In genomic region chr19:40588847-40589529, GRCm38 (mm10) we compare ENCODE assay signal across 8 mouse cellular contexts. TPM values are rescaled to one million over a fixed set of nuclear protein-coding genes. Genes with fewer than 3 reads are reported as not detected.
DNase-seq lines count a peak whose midpoint lies in the region; ATAC-seq and TF ChIP-seq lines count a peak whose summit lies in the region.

No protein-coding gene starts in this region.

- peak; percentile 78 for DNase-seq in 3134 (ENCODE audit: extremely low read depth, insufficient read length, low spot score)
- DNase-seq in adrenal gland, postnatal 36 days = peak; percentile 90 to 93
- DNase-seq in heart, adult 2 months = peak; percentile 89 to 90
- peak; percentile 76 to 91 for DNase-seq in kidney, adult 8-10 months
- peak; percentile 88 to 96 for DNase-seq in spleen, postnatal 10 days (ENCODE audit: low spot score in 2 of 2)

- TF ChIP-seq EP300 in heart, adult 2 months (IDR thresholded peaks at IDR 0.05; ENCODE audit: insufficient read depth, low read depth, low read length) = no peak

- H3K4me3 ChIP-seq in embryonic facial prominence, embryonic 13.5 days = peak overlapping the region; percentile 81
- peak overlapping the region; percentile 69 for H3K4me3 ChIP-seq in heart, adult 2 months
- peak overlapping the region; percentile 87 for H3K4me3 ChIP-seq in limb, embryonic 13.5 days
- peak overlapping the region; percentile 72 for H3K4me3 ChIP-seq in midbrain, embryonic 16.5 days (ENCODE audit: low read depth, low read length)

- H3K79me2 ChIP-seq in heart, adult 2 months (replicated peaks; ENCODE audit: control insufficient read depth, insufficient read depth, low read length) = no peaks in the 10 kb centered on the region

- intact Hi-C loops in heart, adult 2 months (cut with DNase I) = no loop called here

- under 1% methylated on average over 18 of the region's 18 CpGs for WGBS in embryonic facial prominence, embryonic 13.5 days
- 1% methylated on average over 18 of the region's 18 CpGs for WGBS in heart, adult 2 months
- under 1% methylated on average over 18 of the region's 18 CpGs for WGBS in limb, embryonic 13.5 days
- under 1% methylated on average over 18 of the region's 18 CpGs for WGBS in midbrain, embryonic 16.5 days

- no peaks in the 10 kb centered on the region for H3K9me3 ChIP-seq in embryonic facial prominence, embryonic 13.5 days
- H3K9me3 ChIP-seq in limb, embryonic 13.5 days = no peaks in the 10 kb centered on the region
- no peaks in the 10 kb centered on the region for H3K9me3 ChIP-seq in midbrain, embryonic 16.5 days (replicated peaks; ENCODE audit: control insufficient read depth, low read length, poor library complexity, severe bottlenecking)

- H3K9ac ChIP-seq in embryonic facial prominence, embryonic 13.5 days = peak overlapping the region; percentile 84
- peak overlapping the region; percentile 58 for H3K9ac ChIP-seq in heart, adult 2 months (ENCODE audit: low read depth, low read length)
- peak overlapping the region; percentile 61 for H3K9ac ChIP-seq in limb, embryonic 13.5 days
- H3K9ac ChIP-seq in midbrain, embryonic 16.5 days (ENCODE audit: low read depth, low read length) = peak overlapping the region; percentile 80

- TF ChIP-seq POLR2A in heart, adult 2 months (IDR thresholded peaks at IDR 0.05; ENCODE audit: insufficient read depth, low read depth, low read length) = no peak

- H3K27me3 ChIP-seq in embryonic facial prominence, embryonic 13.5 days = no peaks in the 10 kb centered on the region
- H3K27me3 ChIP-seq in heart, adult 2 months (ENCODE audit: control insufficient read depth, insufficient read depth, low read length) = no peaks in the 10 kb centered on the region
- H3K27me3 ChIP-seq in limb, embryonic 13.5 days = no peaks in the 10 kb centered on the region
- H3K27me3 ChIP-seq in midbrain, embryonic 16.5 days (ENCODE audit: control insufficient read depth, insufficient read depth, low read depth, low read length) = no peaks in the 10 kb centered on the region

- peak overlapping the region; percentile 74 for H3K27ac ChIP-seq in embryonic facial prominence, embryonic 13.5 days
- 0 out of 2 replicates have a peak overlapping the region, but pooled peaks have one; percentile 15 for H3K27ac ChIP-seq in heart, adult 2 months
- no peak overlapping the region; the same call in 1 of the 2 replicates for H3K27ac ChIP-seq in limb, embryonic 13.5 days
- peak overlapping the region; percentile 75 for H3K27ac ChIP-seq in midbrain, embryonic 16.5 days (ENCODE audit: low read length)

- peaks cover 5% of the 10 kb centered on the region; the same call in 1 of the 2 replicates for H3K36me3 ChIP-seq in embryonic facial prominence, embryonic 13.5 days
- no peaks in the 10 kb centered on the region for H3K36me3 ChIP-seq in heart, adult 2 months (ENCODE audit: control insufficient read depth, insufficient read depth, low read length)
- H3K36me3 ChIP-seq in limb, embryonic 13.5 days = peaks cover 10% of the 10 kb centered on the region
- H3K36me3 ChIP-seq in midbrain, embryonic 16.5 days (ENCODE audit: control insufficient read depth, insufficient read depth, low read length) = peaks cover 3% of the 10 kb centered on the region

- peak overlapping the region; percentile 82 for H3K4me2 ChIP-seq in embryonic facial prominence, embryonic 13.5 days
- H3K4me2 ChIP-seq in limb, embryonic 13.5 days (replicated peaks) = peak overlapping the region; percentile 83
- peak overlapping the region; percentile 66 for H3K4me2 ChIP-seq in midbrain, embryonic 16.5 days (ENCODE audit: low read length)

- peak; percentile 83 for TF ChIP-seq CTCF in heart, adult 2 months (IDR thresholded peaks at IDR 0.05)

- peaks cover 17% of the 10 kb centered on the region for H3K4me1 ChIP-seq in embryonic facial prominence, embryonic 13.5 days
- H3K4me1 ChIP-seq in heart, adult 2 months (ENCODE audit: control insufficient read depth, insufficient read depth, low read length) = no peaks in the 10 kb centered on the region
- peaks cover 13% of the 10 kb centered on the region for H3K4me1 ChIP-seq in limb, embryonic 13.5 days
- H3K4me1 ChIP-seq in midbrain, embryonic 16.5 days (ENCODE audit: control insufficient read depth, insufficient read depth, low read length) = peaks cover 23% of the 10 kb centered on the region

- ATAC-seq in embryonic facial prominence, embryonic 13.5 days (ENCODE audit: insufficient number of reproducible peaks, insufficient read depth, low FRiP score, low TSS enrichment, low read depth) = 0 out of 2 replicates have a peak, but pooled peaks have one; percentile 52
- ATAC-seq in limb, embryonic 13.5 days (ENCODE audit: low FRiP score, low read depth) = peak; percentile 62
- peak; percentile 79 for ATAC-seq in midbrain, embryonic 16.5 days

RNA-seq across cellular contexts. Expression of gene Aldh18a1, which starts 0.7 kb away (rescaled TPM):
- total RNA-seq in adrenal gland, postnatal 36 days (2021) = 10 to 100 TPM; 19.2 to 35.1 TPM
- 73.4 and 75.1 TPM in 2 replicates for polyA plus RNA-seq in embryonic facial prominence, embryonic 13.5 days (2015; fragmentation: Nextera tagmentation; extraction: Ambion mirVana)
- 1 to 10 TPM; 4.4 to 7.9 TPM for total RNA-seq in heart, adult 2 months (2021)
- 7.6 and 12.4 TPM in 2 replicates for polyA plus RNA-seq in heart, adult 2 months (2012; rRNA removed)
- 80.7 and 82.5 TPM in 2 replicates for polyA plus RNA-seq in limb, embryonic 13.5 days (2015; fragmentation: Nextera tagmentation; extraction: Ambion mirVana)
- polyA plus RNA-seq in midbrain, embryonic 16.5 days (2015; fragmentation: Nextera tagmentation; extraction: Ambion mirVana) = 58.4 and 59.2 TPM in 2 replicates

RNA-seq across cellular contexts. Expression of gene Tctn3, which starts 23.0 kb away (rescaled TPM):
- total RNA-seq in adrenal gland, postnatal 36 days (2021) = 1 to 10 TPM; 5.1 to 5.5 TPM
- polyA plus RNA-seq in embryonic facial prominence, embryonic 13.5 days (2015; fragmentation: Nextera tagmentation; extraction: Ambion mirVana) = 14.8 and 17.0 TPM in 2 replicates
- 1 to 10 TPM; 6.5 to 7.6 TPM for total RNA-seq in heart, adult 2 months (2021)
- polyA plus RNA-seq in heart, adult 2 months (2012; rRNA removed) = 7.7 and 10.5 TPM in 2 replicates
- polyA plus RNA-seq in limb, embryonic 13.5 days (2015; fragmentation: Nextera tagmentation; extraction: Ambion mirVana) = 13.4 and 14.6 TPM in 2 replicates
- 16.8 and 17.7 TPM in 2 replicates for polyA plus RNA-seq in midbrain, embryonic 16.5 days (2015; fragmentation: Nextera tagmentation; extraction: Ambion mirVana)

RNA-seq across cellular contexts. Expression of gene Entpd1, which starts 23.2 kb away (rescaled TPM):
- 10 to 100 TPM; 20.6 to 40.8 TPM for total RNA-seq in adrenal gland, postnatal 36 days (2021)
- polyA plus RNA-seq in embryonic facial prominence, embryonic 13.5 days (2015; fragmentation: Nextera tagmentation; extraction: Ambion mirVana) = 7.5 and 12.5 TPM in 2 replicates
- total RNA-seq in heart, adult 2 months (2021) = 10 to 100 TPM; 22.1 to 26.4 TPM
- polyA plus RNA-seq in heart, adult 2 months (2012; rRNA removed) = 13.0 and 18.6 TPM in 2 replicates
- 5.5 and 7.0 TPM in 2 replicates for polyA plus RNA-seq in limb, embryonic 13.5 days (2015; fragmentation: Nextera tagmentation; extraction: Ambion mirVana)
- 8.2 and 8.6 TPM in 2 replicates for polyA plus RNA-seq in midbrain, embryonic 16.5 days (2015; fragmentation: Nextera tagmentation; extraction: Ambion mirVana)
